Mouse (Mus musculus) layer of hippocampus, postnatal 25 days (tissue): ENCODE results near the gene Cog3. TPM values are rescaled to one million over a fixed set of nuclear protein-coding genes. Genes with fewer than 3 reads are reported as not detected.
A peak's percentile ranks its signal among the peaks of the same experiment; 100 is the strongest.
"Not testable (repeated sequence)": the region's sequence is repeated elsewhere in the genome, so short reads cannot be mapped to it uniquely, and the experiment has no call there.

ENCODE experiments used
- DNase-seq, 2 experiments: peaks; one replicate each; pipeline ENCODE4 v3.0.0; 2022; ENCODE audit warnings: mixed read lengths in 2 of 2, low spot score in 1 of 2; ENCODE audit errors: extremely low spot score in 1 of 2
- total RNA-seq, 2 experiments: library from RNA; stranded (reverse); gene quantifications; 2 replicates each; pipeline ENCODE4 v1.2.3; 2021

Cog3 gene
- 10 to 100 TPM; 22.5 to 25.5 TPM for total RNA-seq

DNA sequence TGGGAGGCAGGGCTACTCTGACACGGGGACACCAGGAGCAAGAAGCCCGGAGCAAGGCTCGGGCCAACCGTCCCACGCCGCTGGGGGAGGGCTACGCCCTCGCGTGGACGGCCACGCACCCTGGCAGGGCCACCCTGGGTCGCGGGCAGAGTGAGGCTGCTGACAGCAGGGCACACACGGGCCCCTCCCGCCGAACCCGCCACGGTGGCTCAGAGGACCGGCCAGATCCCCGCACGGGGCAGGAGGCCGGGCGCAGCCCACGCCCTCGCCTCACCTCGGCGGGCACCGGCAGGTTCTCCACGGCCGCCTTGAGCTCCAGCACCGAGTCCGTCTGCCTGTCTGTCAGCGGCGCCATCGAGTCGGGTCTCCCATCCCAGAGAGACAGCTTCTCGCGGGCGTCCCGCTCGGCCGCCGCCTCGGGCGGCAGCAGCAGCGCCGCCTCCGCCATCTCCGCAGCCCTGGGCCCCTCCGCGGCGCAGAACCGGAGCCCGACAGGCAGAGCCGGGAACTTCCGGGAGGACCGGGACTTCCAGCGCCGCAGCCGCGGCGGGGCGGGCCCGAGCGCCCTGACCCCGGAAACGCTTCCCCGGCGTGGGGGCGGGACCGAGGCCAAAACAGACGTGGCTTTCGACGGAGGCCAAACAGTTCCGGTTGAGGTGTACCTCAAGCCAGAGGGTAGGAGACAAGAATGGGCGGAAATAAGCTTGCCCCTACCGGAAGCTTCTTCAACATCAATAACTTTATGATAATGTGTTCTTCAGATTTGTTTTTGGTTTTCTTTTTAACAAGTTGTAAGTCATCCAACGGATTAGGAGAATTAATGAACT, at the start of gene Cog3:
Gene Cog3 (minus strand): TSS at position 527 of the 827 bp plus-strand sequence.
- peak; percentile 96 to 98 for DNase-seq

DNA sequence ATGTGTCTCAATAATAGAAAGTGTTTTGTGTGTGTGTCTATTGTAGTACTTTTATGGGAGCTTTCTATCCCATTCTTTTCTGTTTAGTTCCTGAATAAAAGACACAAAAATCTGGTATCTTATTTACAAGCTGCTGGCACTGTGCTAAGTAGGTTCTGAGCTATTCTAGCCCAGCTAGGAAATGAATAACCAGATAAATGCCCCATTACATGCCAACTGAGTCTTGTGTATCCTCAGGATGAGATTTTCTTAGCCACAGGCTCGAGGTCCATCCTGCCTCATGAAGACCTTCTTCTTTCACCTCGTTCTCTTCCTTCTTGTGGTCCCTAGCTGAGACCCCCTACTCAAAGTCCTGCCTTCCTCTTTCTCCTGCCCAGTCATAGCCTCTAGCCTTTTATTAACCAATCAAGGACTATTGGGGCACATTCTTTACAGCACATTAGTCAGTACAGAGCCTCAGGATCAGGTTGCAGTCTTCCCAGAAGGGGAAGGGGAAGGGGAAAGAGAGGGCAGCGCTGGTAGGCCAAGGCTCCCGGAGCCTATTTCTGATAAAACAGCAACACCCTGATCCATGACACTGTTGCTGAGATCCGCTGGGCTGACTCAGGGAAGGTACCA, 43.6 kb upstream of the Cog3 start:
- no peak for DNase-seq

DNA sequence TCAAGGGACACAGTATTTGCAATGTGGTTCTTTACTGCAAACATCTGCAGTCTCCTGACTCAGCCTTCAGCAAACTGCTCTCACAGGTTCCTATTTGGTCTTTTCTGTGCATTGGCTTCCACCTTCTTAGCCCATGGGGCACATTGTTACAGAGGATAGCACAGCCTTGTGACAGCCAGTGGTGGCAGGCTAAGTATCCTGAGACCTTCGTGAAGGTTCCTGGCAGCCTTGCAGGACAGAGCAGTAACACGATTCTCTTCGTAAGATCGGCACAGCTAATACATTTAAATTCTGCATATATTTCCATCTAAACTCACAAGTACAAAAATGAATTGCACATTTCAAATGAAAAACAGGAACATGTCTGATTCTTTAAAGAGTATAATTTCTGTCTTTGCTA, 41.6 kb upstream of the Cog3 start:
- DNase-seq = no peak

DNA sequence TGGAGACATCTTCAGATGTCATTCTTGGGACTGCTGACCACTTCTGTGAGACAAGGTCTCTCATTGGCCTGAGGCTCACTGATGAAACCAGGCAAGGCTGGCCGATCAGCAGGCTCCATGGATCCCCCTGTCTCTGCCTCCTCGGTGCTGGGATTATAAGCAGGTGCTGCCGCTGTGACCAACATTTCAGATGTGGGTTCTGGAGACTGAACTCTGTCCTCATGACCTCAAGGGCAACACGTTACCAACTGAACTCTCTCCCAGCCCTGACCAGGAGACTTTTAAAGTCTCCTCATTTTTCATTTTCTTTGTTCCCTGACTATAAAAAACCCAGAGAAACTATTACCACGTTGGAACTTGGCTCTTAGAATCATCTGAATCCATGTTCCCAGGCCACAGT, 40.4 kb upstream of the Cog3 start:
- no peak for DNase-seq

DNA sequence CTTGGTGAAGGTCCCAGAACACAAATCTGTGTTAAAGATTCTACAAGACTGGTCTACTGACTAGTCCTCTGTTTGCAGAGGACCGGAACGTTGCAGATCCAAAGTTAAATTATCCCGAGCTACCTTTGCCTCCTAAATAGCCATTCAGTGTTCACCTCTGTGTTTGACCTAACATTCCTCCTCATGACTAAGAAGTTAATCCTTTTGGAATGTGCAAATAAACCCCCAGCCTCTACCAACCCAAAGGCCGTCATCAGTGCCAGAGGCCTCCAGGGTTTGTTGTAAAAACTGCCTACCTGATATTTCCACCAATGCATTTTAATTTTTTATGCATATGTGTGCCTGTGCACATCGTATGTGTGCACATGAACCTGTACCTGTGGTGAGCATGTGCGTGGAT, 40.0 kb upstream of the Cog3 start:
- DNase-seq = no peak

DNA sequence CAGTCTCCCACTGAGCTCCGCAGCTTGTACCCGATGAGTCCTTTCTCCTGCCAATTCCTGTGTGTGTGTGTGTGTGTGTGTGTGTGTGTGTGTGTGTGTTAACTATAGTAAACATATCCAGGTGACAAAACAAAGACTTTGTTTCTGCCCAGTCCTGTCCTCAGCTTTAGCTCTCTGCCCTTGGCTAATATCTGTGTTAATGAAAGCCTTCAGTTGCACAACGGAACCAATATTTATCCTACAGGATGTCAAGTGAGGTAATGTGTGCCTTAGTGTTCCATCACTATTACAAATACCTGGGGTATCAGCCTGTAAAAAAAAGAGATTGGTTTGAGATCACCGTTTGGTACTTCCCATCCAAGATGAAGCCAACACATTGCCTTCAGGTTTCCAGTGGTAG, 38.8 kb upstream of the Cog3 start:
- DNase-seq = no peak

DNA sequence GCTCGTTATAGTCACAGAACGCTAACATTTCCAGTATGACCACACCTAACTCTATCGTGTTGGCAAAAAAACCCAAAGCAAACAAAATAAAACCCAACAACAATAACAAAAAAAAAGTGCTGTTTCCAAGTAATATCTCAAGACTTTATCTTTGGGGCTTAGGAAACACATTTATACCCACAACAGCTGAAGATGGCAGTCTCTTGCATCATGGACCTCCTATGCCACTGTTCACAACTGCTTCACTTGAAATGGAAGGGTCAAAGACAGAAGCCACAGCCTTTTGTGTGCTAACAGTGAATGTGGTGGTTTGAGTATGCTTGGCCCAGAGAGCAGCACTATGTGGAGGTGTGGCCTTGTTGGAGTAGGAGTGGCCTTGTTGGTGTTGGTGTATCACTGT, 37.1 kb upstream of the Cog3 start:
- DNase-seq = no peak

DNA sequence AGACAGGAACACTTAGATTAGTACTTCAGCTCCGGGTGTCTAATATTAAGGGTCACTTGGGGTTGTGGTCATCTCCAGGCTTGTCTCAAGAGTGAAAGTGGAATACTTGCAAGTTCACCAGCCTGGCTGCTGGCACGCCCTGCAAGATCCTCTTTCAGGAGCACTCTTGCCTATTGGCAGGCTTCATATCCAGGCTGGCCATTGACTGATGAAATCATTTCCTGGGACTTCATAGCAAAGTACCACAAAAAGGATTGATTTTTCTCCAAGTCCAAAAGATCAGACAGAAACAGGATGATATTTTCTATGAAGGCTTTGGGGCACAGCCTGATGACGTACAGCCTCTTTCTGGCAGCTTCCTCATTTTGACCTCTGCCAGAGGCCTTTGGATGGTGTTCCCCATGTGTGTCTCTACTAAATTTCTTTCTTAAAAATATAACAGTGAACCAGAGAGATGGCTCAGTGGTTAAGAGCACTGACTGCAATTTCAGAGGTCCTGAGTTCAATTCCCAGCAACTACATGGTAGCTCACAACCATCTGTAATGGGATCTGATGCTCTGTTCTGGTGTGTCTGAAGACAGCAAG, 36.2 kb upstream of the Cog3 start:
- no peak for DNase-seq

DNA sequence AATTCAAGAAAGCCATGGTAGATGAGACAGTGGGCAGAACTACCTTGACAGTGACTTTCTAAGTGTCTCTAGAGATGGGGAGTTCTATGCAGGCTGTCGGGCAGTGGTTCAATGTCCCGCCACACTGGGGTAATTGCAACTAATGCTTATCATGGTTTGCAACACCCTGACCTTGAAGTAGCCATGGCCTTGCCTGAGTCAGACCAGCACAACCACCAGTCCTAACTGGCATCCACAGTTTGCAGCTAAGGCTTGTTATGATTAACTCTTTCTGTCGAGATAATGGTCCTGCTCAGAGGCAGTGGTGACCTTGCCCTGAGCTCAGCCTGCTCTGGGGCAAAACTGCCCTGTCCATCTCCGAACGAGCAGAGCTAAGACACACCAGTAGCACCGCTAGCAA, 35.0 kb upstream of the Cog3 start:
- no peak for DNase-seq

DNA sequence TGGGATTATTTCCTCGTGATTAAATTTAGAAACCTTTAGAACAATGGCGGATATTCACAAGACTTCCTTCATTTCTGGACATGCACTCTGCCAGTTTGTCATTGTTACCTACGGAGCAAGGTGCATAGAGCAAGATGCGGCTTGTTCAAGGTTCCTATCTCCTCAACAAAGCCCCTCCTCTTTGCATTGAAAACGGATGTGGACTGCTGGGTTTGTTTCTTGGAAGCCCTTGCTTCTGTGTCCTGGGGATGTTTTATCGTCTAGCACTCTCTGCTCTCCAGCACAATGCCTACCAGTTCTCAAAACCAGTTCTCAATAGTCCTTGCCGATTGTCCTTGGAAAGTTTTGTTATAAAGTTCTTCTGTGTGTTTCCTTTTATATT, 33.5 kb upstream of the Cog3 start:
- DNase-seq = no peak

DNA sequence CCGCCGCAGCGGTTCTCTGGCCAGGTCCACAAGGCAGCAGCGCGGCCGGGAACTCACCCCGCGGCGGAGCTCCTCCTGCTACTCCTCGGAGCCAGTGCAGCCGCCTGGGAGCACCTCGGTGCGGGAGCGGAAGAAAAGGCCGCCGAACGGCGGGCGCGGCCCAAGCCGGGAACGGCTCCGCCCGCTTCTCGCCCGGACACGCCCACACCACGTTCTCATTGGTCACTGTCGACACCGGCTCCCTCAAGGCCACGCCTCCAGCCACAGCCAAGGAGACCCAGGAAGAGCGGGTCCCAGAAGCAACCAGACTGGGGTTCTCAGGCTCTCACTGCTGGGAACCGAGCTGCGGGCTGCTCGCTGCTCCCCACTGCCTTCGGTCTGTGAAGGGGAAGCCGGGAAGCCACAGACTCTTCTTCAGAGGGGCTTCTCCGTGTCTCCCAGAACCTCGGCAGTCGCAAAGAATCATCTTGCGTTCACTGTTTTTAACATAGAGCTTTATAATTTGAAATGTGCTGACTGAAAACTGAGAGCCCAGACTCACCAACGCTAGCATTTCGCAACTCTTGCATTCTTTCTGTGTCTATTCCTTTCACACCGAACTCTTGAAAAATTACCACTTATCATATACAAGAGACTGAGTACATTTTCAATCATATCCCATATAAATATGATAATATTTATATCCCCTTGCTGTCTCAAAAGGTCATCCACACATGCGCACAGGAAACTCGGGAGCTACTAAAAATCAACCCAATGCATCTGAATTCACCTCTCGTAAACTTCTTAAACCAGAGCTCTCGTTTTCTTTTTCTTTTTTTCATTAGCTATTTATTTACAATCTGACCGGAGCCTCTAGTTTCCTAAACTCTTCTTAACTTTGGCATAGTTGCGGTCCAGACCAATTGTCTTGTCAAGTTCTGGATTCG, 32.8 kb upstream of the Cog3 start, which contains the start of gene Slc25a30:
Gene Slc25a30 (minus strand): TSS at position 170 of the 926 bp plus-strand sequence.
- DNase-seq = peak; percentile 85 to 92

DNA sequence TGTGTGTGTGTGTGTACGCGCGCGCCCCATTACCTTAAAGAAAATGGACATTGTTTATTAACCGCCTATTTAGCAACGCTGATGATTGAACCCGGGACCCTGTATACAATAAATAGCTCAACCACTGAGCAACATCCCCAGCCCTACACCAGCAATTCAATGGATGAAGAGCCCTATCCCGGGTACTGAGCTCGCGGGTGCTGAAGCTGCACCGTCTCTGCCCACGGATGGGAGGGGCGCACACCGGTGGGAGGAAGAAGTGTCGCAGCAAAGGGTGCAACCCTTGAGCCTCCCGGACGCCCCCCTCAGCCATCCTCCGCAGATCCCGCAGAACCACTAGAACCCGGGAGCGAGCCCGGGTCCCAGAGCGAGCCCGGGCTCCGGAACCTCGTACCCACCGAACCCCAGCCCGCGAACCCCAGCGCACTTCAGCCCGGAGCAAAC, 32.1 kb upstream of the Cog3 start:
- DNase-seq = peak in 1 of 2 experiments; percentile 20

DNA sequence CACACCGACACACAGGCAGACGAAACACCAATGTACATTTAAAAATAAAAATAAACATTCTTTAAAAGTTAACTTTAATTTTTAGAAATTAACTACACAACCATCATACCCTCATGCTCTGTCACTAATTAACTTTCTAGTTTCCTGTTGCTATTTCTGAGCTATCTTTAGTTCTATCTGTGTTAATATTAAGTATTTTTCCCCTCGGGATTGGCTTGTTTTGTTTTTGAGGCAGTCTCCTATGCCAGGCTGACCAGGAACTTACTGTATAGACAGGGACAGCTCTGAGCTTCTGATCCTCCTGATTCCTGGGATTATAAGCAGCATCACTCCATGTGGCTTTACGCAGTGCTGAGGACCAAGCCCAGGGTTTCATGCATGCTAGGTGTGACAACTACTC, 25.6 kb upstream of the Cog3 start:
- no peak for DNase-seq

DNA sequence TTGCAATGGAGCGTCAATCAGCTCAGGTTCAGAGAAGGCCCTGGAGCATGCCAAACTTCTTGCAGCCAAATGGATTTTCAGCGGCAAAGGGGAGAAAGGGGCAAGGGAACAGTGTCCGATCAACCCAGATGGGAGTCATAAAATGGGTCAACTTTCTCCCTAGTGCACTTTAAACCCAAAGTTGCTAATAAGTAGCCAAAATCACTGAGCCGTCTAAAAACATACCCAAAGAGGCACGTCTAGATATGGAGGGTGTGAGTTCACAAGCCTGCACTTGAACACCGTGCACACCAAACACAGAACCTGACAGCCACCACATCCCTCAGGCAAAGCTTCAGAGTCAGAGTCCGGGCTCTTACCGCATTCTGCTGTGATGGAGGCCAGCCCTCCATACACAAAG, 22.3 kb upstream of the Cog3 start:
- no peak for DNase-seq

DNA sequence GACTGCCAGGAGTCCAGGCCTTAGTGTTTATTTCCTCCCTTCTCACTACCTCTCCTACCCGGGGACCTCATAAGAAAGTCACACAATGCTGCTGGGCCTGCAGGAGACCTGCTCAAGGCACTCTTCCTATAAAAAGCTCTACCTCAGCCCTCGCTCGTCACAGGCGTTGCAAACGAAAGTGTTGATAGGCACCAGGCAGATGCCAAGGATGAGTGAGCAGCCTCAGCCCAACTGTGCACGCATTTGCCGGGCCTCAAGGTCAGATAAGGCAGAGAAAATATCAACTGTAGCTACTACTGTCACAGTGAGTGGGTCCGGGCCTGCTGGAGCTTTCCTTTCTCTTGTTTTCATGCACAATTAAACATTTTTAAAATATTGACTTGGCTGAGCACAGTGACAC, 19.1 kb upstream of the Cog3 start:
- no peak for DNase-seq

DNA sequence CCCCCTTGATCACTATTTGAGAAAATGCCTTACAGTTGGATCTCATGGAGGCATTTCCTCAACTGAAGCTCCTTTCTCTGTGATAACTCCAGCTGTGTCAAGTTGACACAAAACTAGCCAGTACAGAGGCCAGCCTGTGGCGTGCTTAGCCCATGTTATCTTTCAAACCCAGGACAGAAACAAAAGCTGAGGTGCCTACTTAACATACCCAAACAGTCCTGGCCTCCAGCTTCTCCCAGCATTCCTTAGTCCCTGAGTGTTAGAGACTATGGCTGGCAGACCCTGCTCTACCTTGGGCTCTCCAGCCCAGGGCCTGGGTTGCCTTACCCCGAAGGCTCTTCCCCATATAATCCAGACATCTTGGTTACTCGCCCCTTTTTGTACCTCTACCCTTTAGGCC, 18.1 kb upstream of the Cog3 start:
- not testable (repeated sequence) for DNase-seq

DNA sequence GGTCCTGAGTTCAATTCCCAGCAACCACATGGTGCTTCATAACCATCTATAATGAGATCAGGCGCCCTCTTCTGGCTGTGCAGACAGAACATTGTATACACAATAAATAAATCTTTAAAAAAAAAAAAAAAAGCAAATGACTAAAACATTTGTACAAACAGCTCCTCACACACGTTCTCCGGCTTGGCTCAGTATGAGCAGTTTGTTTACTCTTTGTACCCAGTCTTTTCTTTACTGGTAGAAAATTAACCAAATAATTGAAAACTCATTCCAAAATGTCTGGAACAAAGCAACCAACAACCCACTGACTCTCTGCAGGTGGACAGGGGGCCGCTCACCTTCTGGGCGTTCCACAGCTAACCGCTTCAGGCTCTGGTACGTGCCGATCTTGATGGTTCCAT, 16.8 kb upstream of the Cog3 start:
- no peak for DNase-seq

DNA sequence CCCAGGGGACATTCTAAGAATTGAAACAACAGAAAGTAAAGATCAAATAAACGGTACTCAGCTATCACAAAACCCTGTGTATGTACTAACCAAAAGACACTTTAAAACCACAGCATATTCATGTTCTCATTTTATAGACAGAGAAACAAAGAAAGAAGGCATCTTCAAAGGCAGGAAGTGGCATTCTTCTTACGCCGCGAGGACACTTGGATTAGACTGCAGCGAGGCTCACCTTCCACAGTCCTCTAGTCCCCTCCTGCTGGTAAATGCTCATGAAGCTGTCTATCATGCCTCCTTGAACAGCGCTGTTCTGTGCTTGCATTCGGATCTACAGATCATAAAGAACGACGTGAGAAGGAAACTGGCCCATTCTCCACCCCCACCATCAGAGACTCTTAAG, 15.0 kb upstream of the Cog3 start:
- DNase-seq = no peak

DNA sequence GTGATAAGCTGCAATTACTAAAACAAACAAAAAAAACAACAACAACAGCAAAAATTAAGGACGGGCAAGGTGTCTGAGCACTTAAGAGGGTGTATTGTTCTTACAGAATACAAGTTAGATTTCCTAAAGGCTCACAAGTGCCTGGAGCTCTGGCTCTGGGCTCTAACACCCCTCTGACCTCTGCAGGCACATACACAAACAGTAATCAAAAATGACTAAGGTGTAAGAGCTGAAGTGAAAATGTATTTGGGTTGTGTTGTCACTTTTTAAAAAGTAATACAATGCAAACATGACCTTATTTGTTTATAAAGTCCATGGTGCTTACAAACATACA, 13.9 kb upstream of the Cog3 start:
- no peak for DNase-seq

DNA sequence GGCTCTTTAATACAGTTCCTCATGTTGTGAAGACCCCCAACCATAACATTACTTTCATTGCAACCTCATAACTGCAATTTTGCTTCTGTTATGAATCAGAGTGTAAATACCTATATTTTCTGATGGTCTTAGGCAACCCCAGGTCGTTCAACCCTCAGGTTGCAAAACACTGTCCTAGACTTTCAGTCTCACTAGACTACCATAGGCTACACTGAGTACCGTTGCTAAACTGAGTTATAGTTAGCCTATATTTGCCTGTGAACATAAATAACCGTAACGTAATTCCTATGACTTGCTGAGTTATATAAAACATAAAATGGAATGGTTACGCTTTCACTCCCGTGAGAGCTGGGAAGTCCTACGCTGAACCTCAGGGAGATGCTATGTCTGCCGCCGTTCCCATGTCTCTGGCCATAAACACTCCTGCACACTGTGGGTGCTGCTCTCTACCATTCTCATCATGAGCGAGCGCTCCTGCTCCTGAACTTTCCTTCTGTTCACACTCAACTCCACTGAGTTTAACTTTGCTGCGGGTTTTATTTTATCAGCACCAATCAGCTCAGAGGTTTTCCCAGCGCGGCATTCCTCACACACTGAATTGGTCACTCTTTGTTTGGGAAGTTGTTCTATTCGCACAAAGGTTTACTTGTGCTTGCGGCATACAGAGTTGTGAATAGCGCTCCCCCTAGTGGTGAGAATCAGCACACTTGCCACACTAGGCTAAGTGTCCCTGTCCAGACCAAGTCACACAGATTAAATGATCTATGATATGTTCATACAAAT, 13.4 kb upstream of the Cog3 start:
- peak; percentile 46 to 73 for DNase-seq
